Mouse (Mus musculus) embryo, embryonic 10.5 days (tissue): ENCODE measurements at regions not wholly inside any gene's neighbourhood (a gene's known extent, or its start where the extent isn't known, plus 50 kb on each side); places are given as distances from the start of the nearest gene placed in this dataset.

Source experiments
- DNase-seq: peaks from one replicate; pipeline ENCODE4 v3.0.0-alpha.2; 2015; ENCODE audit warnings: low spot score

DNA sequence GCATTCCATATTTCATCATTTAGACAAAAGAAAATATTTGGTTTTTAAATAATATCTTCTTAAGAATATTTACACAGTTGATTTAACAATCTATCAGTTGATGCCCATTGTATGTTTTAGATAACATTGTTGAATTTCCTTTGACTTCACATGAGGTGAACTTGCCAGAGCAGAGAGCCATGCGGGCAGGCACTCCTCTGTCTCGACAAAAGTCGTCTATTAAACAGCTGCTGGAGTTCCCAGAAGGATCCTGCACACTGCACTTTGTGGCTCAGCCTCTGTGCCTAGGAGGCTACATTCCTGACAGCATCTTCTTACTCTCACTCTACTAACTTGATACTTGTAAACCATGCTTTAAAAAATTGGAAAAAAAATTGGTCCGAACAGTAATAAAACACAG, 221.7 kb upstream of the Pde3a start:
- DNase-seq: no peak

DNA sequence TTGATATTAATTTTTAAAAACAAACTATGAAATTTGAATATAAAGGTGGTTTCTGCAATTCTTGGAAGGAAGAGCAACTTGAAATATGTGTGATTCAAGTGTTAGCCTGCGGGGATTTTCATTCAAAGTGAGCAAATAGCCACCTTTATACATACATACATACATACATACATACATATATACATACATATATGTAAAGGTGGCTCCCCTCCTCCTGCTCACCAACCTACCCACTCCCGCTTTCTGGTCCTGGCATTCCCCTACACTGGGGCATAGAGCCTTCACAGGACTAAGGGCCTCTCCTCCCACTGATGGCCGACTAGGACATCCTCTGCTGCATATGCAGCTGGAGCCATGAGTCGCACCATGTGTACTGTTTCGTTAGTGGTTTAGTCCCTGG, 221.3 kb upstream of the Pde3a start:
- DNase-seq: no peak

DNA sequence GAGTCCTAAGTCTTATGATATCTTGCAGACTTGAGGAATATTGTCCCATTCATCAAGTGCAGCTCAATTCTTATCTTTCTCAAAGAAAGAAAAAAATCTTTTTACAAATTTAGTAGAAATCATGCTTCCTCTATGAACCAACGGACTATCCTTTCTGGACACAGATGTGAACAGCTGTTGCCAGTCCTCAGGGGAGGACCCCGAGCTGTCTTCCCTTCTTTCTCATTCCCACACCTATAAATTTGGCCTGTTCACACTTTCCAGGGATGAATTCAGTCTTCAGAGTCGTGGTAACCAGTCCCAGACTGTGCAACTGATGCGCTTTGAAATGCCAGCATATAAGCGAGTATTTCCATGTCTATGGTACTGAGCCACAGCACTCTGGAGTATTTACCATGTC, 214.2 kb upstream of the Pde3a start:
- no peak for DNase-seq

DNA sequence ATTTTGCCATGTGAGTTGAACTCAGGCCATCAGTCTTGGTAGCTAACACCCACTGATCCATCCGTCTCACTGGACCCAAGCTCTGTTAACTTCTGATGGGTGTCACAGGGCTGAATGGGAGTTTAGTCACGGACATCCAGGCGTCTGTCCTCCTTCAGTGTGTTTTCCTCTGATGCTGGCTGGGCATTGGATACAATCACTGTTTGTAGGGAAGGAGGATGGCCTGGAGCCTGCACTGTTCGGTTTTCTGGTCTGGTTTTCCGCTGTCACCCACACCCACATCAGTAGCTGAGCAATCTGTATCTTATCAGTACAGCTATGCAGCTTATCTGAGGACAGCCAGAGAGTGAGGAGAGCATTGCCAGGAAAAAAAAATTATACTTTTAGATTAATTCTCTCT, 207.7 kb upstream of the Pde3a start:
- no peak for DNase-seq

DNA sequence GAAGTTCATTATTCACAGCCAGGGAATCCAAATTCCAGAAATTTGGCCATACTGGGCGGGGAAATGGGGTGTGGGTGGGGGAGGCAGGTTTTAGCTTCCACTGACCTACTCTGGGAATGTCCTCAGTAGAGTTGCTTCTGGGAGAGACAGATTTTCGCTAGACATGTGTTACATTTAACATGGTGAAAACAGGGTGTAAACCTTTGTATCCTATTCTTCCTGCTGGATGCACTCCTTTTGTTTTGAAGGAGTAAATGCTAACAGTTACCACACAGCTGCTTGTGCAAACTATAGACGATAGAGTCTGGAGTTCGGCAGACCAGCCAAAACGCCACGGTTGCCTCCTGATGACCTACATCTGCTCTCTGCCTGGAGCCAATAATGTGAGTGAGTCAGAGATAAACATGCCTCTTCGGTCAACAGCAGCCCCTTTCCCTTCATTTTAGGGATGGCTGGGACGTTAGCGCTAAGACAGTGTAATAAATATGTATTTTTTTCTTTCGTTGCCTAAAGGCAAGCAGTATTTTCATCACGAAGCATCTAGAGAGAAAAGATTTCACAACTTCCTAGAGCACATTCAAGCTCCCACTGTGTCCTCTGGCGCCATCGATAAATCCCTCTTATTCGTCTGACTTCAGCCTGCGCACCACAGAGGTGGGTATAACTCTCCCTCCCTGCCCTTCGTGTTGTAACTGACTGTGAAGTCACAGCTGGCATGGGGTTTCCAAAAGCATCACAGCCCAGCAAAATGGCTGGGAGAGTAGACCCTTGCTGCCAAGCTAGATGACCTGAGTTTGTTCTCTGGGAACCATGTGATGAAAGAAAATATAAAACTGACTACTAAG, 207.1 kb upstream of the Pde3a start:
- DNase-seq: no peak

DNA sequence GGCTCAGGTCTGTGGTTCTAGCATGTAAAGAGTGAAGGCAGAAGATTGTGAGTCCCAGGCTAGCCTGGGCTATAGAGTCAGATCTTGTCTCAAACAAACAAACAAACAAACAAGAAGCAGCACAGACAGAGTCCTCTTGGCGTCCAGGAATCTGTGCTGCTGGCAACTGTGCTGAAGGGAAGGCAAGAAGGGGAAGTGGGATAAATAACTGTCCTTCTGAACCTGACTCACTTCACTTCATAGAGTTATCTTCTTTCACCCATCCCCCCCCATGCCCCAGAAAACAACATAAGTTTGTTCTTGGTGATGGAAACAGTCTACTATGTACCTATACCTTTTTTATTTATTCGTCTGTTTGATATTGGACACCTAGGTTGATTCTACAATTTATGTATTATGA, 200.8 kb upstream of the Pde3a start:
- no peak for DNase-seq

DNA sequence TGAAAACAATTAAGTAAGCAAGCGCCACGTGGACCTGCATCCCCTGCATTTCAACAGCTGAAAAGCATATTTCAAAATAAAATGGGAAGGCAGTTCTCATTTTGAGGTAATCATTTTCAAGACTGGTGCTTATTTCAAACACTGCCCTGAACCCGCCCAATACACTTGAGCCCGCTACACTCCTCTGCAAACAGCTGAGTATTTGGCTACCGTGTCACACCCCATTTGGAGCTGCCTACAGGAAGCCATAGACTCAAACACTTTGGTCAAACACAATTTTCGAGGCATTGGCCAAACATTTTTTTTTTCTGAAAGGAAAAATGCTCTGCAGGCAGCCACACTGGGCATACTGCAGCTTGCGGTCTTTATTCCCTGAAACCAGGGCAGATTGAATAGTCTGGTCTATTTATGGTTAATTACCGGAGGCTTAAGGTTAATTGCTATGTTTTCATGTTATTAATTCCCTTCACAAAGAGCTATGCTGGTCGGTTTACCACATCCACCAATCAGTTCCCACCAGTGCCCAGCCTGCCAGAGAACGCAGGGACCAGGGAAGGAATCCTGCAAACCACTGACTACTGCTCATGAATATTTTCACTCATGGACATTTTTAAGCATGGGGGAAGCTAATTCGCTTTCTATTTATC, 198.9 kb upstream of the Pde3a start:
- no peak for DNase-seq

DNA sequence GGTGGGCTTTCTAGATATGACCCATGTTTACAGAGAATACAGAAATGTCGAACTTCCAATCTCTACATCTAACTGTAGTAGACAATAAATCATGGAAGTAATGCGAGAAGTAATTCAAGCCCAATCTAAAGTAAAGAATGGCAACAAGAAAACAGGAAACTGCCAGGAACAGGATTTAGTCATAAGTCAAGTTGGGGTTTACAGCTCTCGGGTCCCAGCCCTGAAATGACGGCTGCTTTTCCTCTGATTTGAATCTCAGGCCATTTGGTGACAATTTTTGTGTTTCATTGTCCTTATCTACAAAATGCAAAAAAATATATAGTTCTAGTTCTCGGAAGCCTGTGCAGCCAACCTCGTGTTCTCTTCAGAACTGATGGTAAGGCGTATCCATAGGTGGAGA, 195.0 kb upstream of the Pde3a start:
- DNase-seq: no peak

DNA sequence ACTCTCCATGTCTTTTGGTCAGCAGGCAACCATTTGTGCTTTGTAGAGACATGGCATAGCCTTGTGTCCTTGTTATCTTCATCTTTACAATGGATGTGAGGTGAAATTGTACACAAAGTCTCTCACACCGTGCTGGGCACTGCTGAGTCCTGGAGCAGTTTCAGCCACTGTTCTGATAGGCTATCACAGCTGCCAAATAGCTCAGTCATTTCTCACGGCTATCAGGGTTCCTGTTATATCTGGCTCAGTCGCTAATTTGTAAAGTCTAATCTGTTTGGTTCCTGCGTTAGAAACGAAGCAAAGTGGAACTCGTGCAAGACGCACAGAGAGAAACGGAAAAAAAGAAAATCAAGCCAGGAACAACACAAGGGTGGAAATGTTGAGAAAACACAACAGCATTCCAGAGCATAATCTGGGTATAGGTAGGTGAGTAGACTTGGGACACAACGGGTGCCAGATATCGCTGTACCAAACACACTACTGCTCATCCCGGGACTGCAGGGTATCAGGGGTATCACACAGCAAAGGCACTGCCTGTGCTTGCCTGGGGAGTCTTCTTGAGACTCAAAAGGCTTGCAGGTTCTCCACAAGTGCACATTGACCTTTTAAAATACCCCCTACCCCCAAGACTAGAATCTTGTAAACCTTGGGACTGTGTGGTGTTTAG, 189.7 kb upstream of the Pde3a start:
- DNase-seq: no peak

DNA sequence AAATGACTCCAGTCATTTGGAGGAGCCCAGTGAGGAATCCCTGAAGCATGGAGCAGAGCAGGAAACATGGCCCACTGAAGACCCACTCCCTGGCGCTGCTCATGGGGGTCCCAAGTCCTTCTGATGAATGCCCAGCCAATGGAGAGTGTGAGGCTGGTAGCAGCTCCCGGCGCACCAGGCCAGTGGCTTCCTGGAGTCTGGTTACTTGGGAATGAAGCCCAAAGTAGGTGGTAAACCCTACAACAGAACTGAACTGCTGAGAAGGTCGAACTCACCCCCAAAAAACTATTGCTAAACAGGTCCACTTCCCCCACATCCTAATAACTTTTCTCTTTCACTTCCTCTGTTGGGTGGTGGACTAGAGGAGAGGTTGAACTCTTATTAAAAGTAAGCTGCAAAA, 183.3 kb upstream of the Pde3a start:
- DNase-seq: no peak

DNA sequence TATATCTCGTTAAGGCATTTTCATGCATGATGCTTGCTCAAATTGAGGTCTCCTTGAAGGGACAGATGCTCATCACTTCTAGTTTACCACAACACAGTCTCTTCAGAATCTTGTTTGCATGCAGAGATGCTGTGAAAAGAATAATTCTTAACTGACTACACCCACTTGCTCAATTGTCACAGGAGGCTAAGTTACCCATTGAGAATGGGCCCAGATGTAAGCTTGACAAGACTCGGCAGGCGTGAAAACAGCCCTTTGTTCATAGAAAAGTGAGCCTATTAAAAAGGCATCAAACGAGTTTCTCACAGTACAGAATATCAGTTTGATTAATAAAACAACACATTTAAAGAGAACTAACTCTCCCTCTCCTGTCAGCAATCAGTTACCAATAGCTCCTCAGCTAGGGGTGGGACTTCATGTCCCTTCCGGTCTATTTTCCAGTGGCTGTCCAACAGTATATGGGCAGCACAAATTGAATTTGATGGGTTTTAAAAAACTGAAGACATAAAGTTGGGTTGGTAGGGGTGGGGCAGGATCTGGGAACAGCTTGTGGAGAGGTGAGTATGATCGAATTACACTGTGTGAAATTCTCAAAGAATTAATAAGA, 180.1 kb upstream of the Pde3a start:
- no peak for DNase-seq

DNA sequence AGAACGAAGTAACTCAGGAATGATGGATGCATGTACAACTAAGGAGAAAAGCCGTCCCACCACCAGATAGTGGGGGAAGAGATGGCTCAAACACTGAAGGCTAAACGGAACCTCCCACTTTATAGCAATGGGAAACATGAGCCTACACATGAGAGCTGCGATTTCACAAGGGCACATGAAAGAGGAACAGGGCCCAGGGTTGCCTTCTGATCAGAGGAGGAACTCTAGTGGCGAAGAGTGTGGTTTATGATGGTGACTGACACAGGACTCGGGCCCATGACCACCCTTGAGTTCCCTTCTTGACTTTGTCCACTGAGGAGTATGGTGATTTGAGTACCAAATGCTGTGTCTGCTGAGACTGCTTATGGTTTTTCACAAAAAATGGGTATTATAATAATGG, 179.2 kb upstream of the Pde3a start:
- DNase-seq: no peak

DNA sequence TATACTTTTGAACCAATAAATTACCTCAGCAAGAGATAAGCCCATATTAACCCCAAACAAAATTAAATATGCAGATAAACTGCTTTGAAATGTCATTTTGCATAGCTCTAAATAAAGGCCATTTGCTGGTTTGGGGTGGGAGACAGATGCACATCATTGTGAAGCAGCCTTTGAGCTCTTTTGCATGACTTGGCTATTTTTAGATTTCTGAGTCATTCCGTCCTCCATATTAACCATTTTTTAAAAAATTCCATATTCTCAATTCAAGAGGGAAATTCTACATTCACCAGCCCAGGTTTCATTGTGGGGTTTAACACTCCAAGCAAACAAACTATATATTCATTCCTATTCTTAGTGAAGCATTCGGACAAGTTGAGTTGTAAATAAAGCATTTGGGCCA, 177.6 kb upstream of the Pde3a start:
- DNase-seq: no peak

DNA sequence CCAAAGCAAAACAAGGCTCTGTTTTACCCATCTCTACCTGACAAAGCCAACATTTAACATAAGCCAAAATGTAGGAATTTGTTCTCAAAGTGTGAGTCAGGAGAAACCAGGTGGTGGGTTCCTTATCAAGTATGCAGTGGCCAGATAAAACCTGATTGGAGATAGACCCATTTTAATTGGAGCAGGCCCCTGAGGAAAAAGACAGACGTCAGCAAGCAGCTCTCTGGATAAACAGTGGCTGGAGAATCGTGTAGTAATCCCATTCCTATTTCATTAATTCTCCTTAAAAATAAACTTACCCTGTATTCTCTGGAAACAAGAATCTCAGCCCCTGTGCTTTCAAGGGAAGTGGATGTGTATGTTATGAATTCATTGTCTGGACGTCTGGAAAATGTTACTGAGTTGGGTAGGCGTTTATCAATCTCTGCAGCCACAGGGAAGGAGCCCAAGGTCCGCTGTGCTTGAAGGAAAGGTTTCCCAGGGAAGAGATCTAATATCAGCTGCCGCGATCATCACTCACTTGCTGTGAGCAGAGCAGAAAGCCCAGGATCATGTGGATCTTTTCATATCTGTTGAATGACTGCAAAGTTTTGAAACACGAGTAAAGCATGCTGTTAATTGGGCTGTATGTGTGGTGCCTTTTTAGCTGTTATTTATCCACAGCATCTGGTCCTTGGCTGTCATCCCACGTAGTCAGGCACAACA, 157.8 kb upstream of the Pde3a start:
- DNase-seq: no peak

DNA sequence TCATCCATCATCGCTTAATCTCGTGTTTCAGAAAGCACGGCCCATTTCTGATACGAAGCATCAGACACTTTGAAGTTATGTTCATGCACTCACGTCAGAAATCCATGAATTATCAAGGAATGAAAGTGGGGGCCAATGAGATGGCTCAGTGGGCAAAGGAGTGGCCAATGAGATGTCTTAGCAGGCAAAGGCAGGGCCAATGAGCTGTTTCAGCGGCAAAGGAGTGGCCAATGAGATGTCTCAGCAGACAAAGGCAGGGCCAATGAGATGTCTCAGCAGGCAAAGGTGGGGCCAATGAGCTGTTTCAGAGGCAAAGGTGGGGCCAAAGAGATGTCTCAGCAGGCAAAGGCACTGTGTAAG, 157.3 kb upstream of the Pde3a start:
- DNase-seq: no peak

DNA sequence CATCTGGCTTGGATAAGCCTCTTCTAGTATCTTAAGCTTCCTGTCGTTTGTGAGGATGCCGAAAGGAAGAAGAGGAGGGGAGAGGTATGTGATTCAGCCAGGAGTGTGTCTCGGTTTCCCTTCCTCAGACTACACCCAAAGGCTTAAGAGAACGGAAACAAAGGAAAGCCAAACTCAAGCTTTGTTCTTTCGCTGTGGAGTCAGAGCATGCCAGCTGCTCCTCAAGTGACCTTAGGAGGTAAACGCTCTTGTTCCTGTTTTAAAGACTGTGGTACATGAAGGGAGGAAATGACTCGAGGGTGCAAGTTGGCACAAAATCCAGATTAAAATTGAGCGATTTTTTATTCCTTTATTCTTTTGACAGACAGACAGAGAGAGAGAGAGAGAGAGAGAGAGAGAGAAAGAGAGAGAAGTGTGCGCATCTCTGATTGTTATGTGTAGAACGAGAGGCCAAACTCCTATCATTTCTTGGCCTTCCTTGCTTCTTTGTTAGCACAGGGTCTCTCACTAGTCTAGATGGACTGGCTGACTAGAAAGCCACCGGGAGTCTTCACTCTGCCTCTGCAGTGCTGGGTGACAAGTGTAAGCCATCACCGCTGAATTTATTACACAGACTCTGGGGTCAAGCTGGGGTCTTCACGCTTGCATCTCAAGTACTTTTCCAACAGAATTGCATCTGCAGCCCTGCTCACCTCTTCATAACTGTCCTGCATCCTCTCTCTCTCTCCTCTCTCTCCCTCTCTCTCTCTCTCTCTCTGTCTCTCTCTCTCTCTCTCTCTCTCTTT, 151.5 kb upstream of the Pde3a start:
- peak; percentile 57 for DNase-seq

DNA sequence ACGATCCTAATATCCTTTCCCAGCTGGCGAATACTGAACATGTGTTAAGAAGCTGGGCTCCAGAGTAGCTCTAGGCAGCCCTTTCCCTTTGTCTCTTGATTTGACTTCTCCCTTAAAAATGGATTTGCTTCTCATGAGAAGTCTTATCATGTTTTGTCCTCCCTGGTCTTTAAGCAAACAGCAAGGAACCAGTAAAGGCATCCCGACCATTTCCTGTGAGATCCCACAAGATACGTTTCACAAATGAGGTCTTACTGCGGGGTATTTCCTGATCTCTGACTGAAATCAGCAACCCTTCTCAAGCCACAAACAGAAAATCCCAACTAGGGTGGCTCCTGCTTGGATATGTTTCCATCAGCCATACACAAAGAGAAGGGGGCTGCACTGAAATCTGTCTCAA, 130.8 kb upstream of the Pde3a start:
- DNase-seq: peak; percentile 29

DNA sequence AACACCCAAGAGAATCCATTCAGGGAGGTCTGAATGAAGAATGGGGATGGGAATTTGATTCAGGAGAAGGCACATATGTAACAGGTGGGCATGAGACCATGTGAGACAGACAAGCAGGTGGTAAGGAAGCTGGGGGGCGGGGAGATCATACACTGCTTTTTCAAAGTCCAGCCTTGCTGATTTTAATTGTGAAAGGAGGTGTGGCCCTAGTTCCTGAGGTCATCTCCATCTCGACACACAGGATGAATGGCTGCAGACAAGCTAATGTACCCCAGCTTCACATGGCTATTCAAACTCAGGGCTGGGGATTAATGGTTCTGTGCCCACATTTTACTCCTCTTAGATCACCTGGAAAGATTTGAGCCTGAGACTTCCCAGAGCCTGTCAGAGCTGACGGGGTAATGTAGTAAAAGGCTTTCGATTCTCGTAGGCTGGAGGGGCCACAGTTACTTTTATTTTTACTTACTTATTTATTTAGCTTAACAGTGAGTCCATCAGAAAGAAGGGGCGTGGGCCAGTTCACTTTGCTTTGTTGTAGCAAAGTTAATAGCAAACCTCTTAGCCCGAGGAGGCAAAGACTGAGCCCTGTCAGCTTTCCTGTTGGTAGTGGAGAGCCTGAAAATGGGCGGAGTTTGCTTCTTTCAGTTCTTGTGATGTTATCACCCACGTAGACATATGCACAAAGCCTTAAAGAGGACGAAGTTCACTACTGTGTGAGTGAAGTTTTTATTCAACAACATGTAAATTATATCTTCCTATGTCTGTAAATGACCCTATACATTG, 122.3 kb upstream of the Pde3a start:
- DNase-seq: no peak

DNA sequence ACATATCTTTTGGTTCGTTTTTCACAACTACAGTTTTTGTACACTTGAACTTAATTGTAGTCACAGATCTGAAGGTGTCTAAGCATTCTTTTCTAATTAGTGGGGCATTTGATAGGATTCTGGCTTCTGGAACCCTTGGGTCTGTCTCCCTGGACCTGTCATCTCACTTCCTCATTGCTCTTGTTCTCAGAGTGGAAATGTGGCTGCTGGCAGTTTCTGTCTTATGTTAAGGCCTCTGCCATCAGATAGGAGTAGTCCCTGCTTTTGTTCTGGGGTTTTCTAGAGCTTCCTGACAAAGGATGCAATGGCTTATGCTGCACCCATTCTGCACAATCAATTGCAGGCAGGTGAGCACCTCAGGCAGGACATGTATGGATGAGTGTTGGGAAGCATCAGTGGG, 119.5 kb upstream of the Pde3a start:
- DNase-seq: no peak

DNA sequence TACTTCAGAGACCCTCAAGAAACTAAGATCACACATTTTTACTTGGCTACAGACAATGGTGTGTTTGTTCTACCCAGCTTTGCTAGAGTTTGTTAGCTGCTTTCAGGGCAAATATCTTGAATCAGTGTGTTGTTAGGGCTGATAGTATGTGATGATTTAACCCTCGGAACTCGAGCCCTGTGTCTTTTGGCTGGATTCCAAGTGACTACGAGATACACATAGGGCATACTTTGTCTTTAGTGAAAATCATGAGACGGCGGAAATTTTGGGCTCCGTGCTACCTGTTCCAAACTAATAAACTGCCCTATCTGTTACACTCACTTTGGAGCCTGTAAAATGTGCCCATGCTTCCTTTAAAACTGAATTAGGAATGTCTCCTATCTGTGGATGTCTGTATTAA, 114.9 kb upstream of the Pde3a start:
- peak; percentile 8 for DNase-seq
